Mouse (Mus musculus) testis, adult 2 months (tissue): ENCODE data around the gene Qrich2.

Experiments used
- CTCF ChIP-seq: fragments of 200-500 bp; IDR thresholded peaks from 2 replicates; pipeline ENCODE4 v1.5.1; 2012; ENCODE audit warnings: low read depth, mild to moderate bottlenecking, inconsistent platforms, low read length, moderate library complexity; ENCODE audit not compliant: control insufficient read depth, insufficient read depth, insufficient replicate concordance
- POLR2A ChIP-seq: fragments of 200-500 bp; IDR thresholded peaks from 2 replicates; pipeline ENCODE4 v1.6.1; 2012; ENCODE audit warnings: low read depth, mild to moderate bottlenecking, inconsistent platforms, low read length, moderate library complexity; ENCODE audit not compliant: control insufficient read depth

- TF ChIP-seq CTCF (peak; percentile 93), POLR2A (no peak; the same call in 1 of the 2 replicates)
Measured at GRCm38 (mm10) chr11:116445596-116446307, 20.3 kb downstream of the Qrich2 start.
